Comparison of ENCODE assay signal across 9 mouse cellular contexts in genomic region chr12:64817056-64817810, GRCm38 (mm10).
DNase-seq lines count a peak whose midpoint lies in the region; ATAC-seq and TF ChIP-seq lines count a peak whose summit lies in the region.
"Had no signal": no experiment of that assay in that cellular context is flagged by ENCODE, and none has a peak within 500 bp of the region (broad histone marks: within the 10 kb centered on the region; RNA-seq: fewer than 3 reads in every experiment).

No protein-coding gene starts in this region.

- TF ChIP-seq CTCF in heart, adult 2 months (IDR thresholded peaks at IDR 0.05) = peak; percentile 62
- peak; percentile 57 for TF ChIP-seq CTCF in gastrocnemius, adult 2 months (IDR thresholded peaks at IDR 0.05)
- TF ChIP-seq CTCF in midbrain, postnatal 0 days (IDR thresholded peaks at IDR 0.05) = peak; percentile 61

- no peaks in the 10 kb centered on the region for H3K36me3 ChIP-seq in heart, adult 2 months (ENCODE audit: control insufficient read depth, insufficient read depth, low read length)
- no peaks in the 10 kb centered on the region for H3K36me3 ChIP-seq in heart, embryonic 11.5 days (ENCODE audit: control insufficient read depth, insufficient read depth, low read length)
- H3K36me3 ChIP-seq in midbrain, postnatal 0 days (ENCODE audit: insufficient read depth, low read length) = no peaks in the 10 kb centered on the region
- H3K36me3 ChIP-seq: lung, embryonic 15.5 days had no signal

- 45% methylated on average over 9 of the region's 9 CpGs for WGBS in heart, adult 2 months
- 48% methylated on average over 9 of the region's 9 CpGs for WGBS in heart, embryonic 11.5 days (ENCODE audit: insufficient replicate concordance)
- WGBS in midbrain, postnatal 0 days = 58% methylated on average over 9 of the region's 9 CpGs

- no peaks in the 10 kb centered on the region for H3K4me1 ChIP-seq in heart, adult 2 months (ENCODE audit: control insufficient read depth, insufficient read depth, low read length)
- no peaks in the 10 kb centered on the region for H3K4me1 ChIP-seq in heart, embryonic 11.5 days (ENCODE audit: control insufficient read depth, insufficient read depth, low read length)
- no peaks in the 10 kb centered on the region for H3K4me1 ChIP-seq in midbrain, postnatal 0 days (ENCODE audit: insufficient read depth, low read length)
- H3K4me1 ChIP-seq: lung, embryonic 15.5 days had no signal

- TF ChIP-seq EP300 in heart, adult 2 months (IDR thresholded peaks at IDR 0.05; ENCODE audit: insufficient read depth, low read depth, low read length) = no peak

- no peak for TF ChIP-seq POLR2A in heart, adult 2 months (IDR thresholded peaks at IDR 0.05; ENCODE audit: insufficient read depth, low read depth, low read length)

- intact Hi-C loops in heart, adult 2 months (cut with DNase I) = no loop called here
- intact Hi-C loops in gastrocnemius, adult 2 months (cut with DNase I) = no loop called here

- H3K79me2 ChIP-seq in heart, adult 2 months (replicated peaks; ENCODE audit: control insufficient read depth, insufficient read depth, low read length) = no peaks in the 10 kb centered on the region

- no peaks in the 10 kb centered on the region for H3K27me3 ChIP-seq in heart, adult 2 months (ENCODE audit: control insufficient read depth, insufficient read depth, low read length)
- no peaks in the 10 kb centered on the region for H3K27me3 ChIP-seq in heart, embryonic 11.5 days (ENCODE audit: control insufficient read depth, insufficient read depth, low read length)
- H3K27me3 ChIP-seq in midbrain, postnatal 0 days (ENCODE audit: insufficient read depth, low read length) = no peaks in the 10 kb centered on the region
- H3K27me3 ChIP-seq: lung, embryonic 15.5 days had no signal

- peak; percentile 19 to 27 for DNase-seq in heart, adult 2 months
- peak; percentile 35 for DNase-seq in thymus, postnatal 4 days
- DNase-seq in thymus, postnatal 25 days = no peak
- peak; percentile 41 for DNase-seq in gastrocnemius, adult 2 months
- DNase-seq in midbrain, postnatal 0 days (ENCODE audit: low spot score) = peak; percentile 17
- DNase-seq in spleen, adult 12 weeks (ENCODE audit: low spot score) = no peak
- DNase-seq in left cerebral cortex, adult 11 months (ENCODE audit: low spot score) = no peak

- H3K9ac ChIP-seq in heart, adult 2 months (ENCODE audit: low read depth, low read length) = no peak overlapping the region
- H3K9ac ChIP-seq in heart, embryonic 11.5 days (ENCODE audit: low read depth, low read length) = no peak overlapping the region
- H3K9ac ChIP-seq in midbrain, postnatal 0 days (replicated peaks; ENCODE audit: low read length, poor library complexity, severe bottlenecking) = no peak overlapping the region
- H3K9ac ChIP-seq: lung, embryonic 15.5 days had no signal

- H3K27ac ChIP-seq in heart, adult 2 months = no peak overlapping the region
- H3K27ac ChIP-seq in heart, embryonic 11.5 days (ENCODE audit: low read depth, low read length) = no peak overlapping the region
- no peak overlapping the region for H3K27ac ChIP-seq in gastrocnemius, adult 2 months
- H3K27ac ChIP-seq in midbrain, postnatal 0 days (ENCODE audit: low read depth, low read length) = no peak overlapping the region
- H3K27ac ChIP-seq: lung, embryonic 15.5 days had no signal

- H3K9me3 ChIP-seq in heart, embryonic 11.5 days (replicated peaks; ENCODE audit: control insufficient read depth, low read length) = no peaks in the 10 kb centered on the region
- no peaks in the 10 kb centered on the region for H3K9me3 ChIP-seq in midbrain, postnatal 0 days (ENCODE audit: low read length)
- H3K9me3 ChIP-seq: lung, embryonic 15.5 days had no signal

- H3K4me3 ChIP-seq in heart, adult 2 months = no peak overlapping the region
- H3K4me3 ChIP-seq in heart, embryonic 11.5 days (ENCODE audit: low read depth, low read length) = no peak overlapping the region
- H3K4me3 ChIP-seq in gastrocnemius, adult 2 months = no peak overlapping the region
- no peak overlapping the region for H3K4me3 ChIP-seq in midbrain, postnatal 0 days (ENCODE audit: low read depth, low read length)
- H3K4me3 ChIP-seq: lung, embryonic 15.5 days had no signal

- H3K4me2 ChIP-seq in heart, embryonic 11.5 days = no peak overlapping the region
- H3K4me2 ChIP-seq in midbrain, postnatal 0 days (ENCODE audit: low read depth, low read length, poor library complexity, severe bottlenecking) = no peak overlapping the region
- H3K4me2 ChIP-seq: lung, embryonic 15.5 days had no signal

- ATAC-seq in heart, embryonic 11.5 days (replicated peaks; ENCODE audit: insufficient number of reproducible peaks, low FRiP score, low TSS enrichment) = no peak
- ATAC-seq in midbrain, postnatal 0 days (ENCODE audit: low FRiP score) = no peak

Comparison
In these comparisons a context has a peak if more than half of its experiments do, and no peak if none do; other contexts are left out.
1. DNase-seq: peak in heart, adult 2 months (2 of 2), thymus, postnatal 4 days (single experiment), gastrocnemius, adult 2 months (single experiment) and midbrain, postnatal 0 days (single experiment); none in thymus, postnatal 25 days (single experiment), spleen, adult 12 weeks (single experiment) and left cerebral cortex, adult 11 months (single experiment).
2. Peak in every context shown above with its lines, with median percentiles within 50 percentile points of each other: CTCF ChIP-seq.